Mouse (Mus musculus): ENCODE data around the gene Slc26a10.

GRCm38 (mm10) chr10:127174170-127174569 lies 6.3 kb downstream of the Slc26a10 start:
- TF ChIP-seq POLR2A (IDR thresholded peaks at IDR 0.05; ENCODE audit: insufficient read depth, low read depth, low read length), result no peak
- TF ChIP-seq CTCF (IDR thresholded peaks at IDR 0.05), result no peak
